In genomic region chr12:117027351-117027750, GRCm38 (mm10) we compare ENCODE assay signal across 13 mouse cellular contexts.
"Had no signal": no experiment of that assay in that cellular context is flagged by ENCODE, and none has a peak within 500 bp of the region (broad histone marks: within the 10 kb centered on the region; RNA-seq: fewer than 3 reads in every experiment).

No protein-coding gene starts in this region.

- H3K9ac ChIP-seq: liver, embryonic 12.5 days; lung, embryonic 14.5 days; neural tube, embryonic 12.5 days; stomach, embryonic 15.5 days had no signal

- H3K4me3 ChIP-seq: liver, embryonic 12.5 days; neural tube, embryonic 12.5 days; stomach, embryonic 15.5 days had no signal

- H3K36me3 ChIP-seq: liver, embryonic 12.5 days; neural tube, embryonic 12.5 days; stomach, embryonic 15.5 days had no signal

- ATAC-seq: liver, embryonic 12.5 days had no signal

- DNase-seq: kidney, adult 11 months; kidney, adult 9 months; left cerebral cortex, postnatal 4 days; lung, embryonic 14.5 days; lung, postnatal 14 days; right cerebral cortex, postnatal 14 days; thymus, adult 2 months; thymus, postnatal 25 days had no signal

- H3K27ac ChIP-seq: kidney, postnatal 0 days; liver, embryonic 12.5 days; macrophage; neural tube, embryonic 12.5 days; stomach, embryonic 15.5 days had no signal

- H3K9me3 ChIP-seq: liver, embryonic 12.5 days; neural tube, embryonic 12.5 days; stomach, embryonic 15.5 days had no signal

- H3K4me2 ChIP-seq: liver, embryonic 12.5 days; lung, embryonic 14.5 days; neural tube, embryonic 12.5 days; stomach, embryonic 15.5 days had no signal

- H3K4me1 ChIP-seq: liver, embryonic 12.5 days; stomach, embryonic 15.5 days had no signal

- H3K27me3 ChIP-seq: liver, embryonic 12.5 days; neural tube, embryonic 12.5 days; stomach, embryonic 15.5 days had no signal
